Mouse (Mus musculus) heart, adult 2 months (tissue): Measurements from ENCODE around the gene Magi2.

Experiments
- CTCF ChIP-seq: fragments of 200-600 bp; IDR thresholded peaks from 2 replicates; pipeline ENCODE4 v1.8.1; 2022; ENCODE audit warnings: antibody characterized with exemption, mild to moderate bottlenecking, moderate library complexity
- POLR2A ChIP-seq: fragments of 200-500 bp; IDR thresholded peaks from 2 replicates; pipeline ENCODE4 v1.6.1; 2011; ENCODE audit warnings: mild to moderate bottlenecking, low read depth, low read length, control low read depth; ENCODE audit not compliant: insufficient read depth

DNA sequence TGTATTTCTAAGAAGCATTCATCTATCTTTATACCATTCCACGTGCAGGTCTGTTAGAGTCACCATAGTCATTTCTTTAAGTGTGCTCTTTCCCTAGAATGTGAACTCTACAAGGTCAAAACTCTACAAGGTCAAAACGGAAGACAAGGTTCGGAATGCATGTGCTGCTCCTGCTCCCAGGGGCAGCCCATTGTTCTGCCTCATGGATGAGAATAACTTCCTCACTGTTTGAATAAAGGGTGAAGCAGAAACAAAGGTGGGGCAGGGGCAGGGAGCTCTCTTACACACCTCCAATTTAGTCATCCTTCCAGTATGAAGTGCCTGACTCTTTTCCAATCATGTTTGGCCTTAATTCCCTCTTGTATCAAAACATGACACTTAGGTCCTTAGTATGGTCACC, 1450.4 kb downstream of the Magi2 start:
- TF ChIP-seq CTCF (no peak), POLR2A (no peak)
